ENCODE assay signal across 9 mouse cellular contexts in the genomic region with DNA sequence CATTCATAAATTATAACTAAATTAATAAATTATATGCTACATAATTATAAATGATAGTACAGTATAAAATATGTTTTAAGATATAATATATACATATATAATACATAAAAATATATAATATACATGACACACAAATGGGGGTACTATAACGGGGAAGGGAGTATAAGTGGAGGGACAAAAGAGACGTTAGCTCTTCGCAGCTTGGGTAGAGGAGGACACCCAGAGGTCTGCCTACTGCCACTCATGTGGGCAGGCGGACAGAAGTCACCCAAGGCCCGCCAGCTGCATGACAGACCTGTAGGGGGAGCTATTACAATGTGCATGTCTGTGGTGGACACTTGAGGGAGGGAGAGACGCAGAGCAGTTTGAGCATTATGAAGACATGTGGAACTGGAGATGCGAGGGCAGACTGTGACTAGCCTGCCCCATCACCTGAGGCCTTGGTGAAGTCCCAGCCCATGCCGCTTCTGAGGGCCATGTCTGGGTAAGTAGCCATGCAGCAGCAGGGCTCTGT.
DNase-seq lines count a peak whose midpoint lies in the region; ATAC-seq and TF ChIP-seq lines count a peak whose summit lies in the region.
"Had no signal": no experiment of that assay in that cellular context is flagged by ENCODE, and none has a peak within 500 bp of the region (broad histone marks: within the 10 kb centered on the region; RNA-seq: fewer than 3 reads in every experiment).

No protein-coding gene starts in this region.

- H3K4me2 ChIP-seq in midbrain, embryonic 13.5 days (replicated peaks) = no peak overlapping the region
- H3K4me2 ChIP-seq in midbrain, embryonic 15.5 days = no peak overlapping the region

- no peak overlapping the region for H3K27ac ChIP-seq in heart, adult 2 months
- H3K27ac ChIP-seq in midbrain, embryonic 13.5 days = no peak overlapping the region
- H3K27ac ChIP-seq in midbrain, embryonic 15.5 days = no peak overlapping the region

- H3K9me3 ChIP-seq in midbrain, embryonic 13.5 days = no peaks in the 10 kb centered on the region
- no peaks in the 10 kb centered on the region for H3K9me3 ChIP-seq in midbrain, embryonic 15.5 days

- no peak for TF ChIP-seq POLR2A in heart, adult 2 months (IDR thresholded peaks at IDR 0.05; ENCODE audit: insufficient read depth, low read depth, low read length)

- TF ChIP-seq EP300 in heart, adult 2 months (IDR thresholded peaks at IDR 0.05; ENCODE audit: insufficient read depth, low read depth, low read length) = no peak

- TF ChIP-seq CTCF in heart, adult 2 months (IDR thresholded peaks at IDR 0.05) = peak; percentile 52

- H3K4me1 ChIP-seq in heart, adult 2 months (ENCODE audit: control insufficient read depth, insufficient read depth, low read length) = no peaks in the 10 kb centered on the region
- H3K4me1 ChIP-seq in midbrain, embryonic 13.5 days (replicated peaks) = no peaks in the 10 kb centered on the region
- H3K4me1 ChIP-seq in midbrain, embryonic 15.5 days = no peaks in the 10 kb centered on the region

- ATAC-seq in midbrain, embryonic 13.5 days = 0 out of 2 replicates have a peak, but pooled peaks have one; percentile 24
- no peak for ATAC-seq in midbrain, embryonic 15.5 days (replicated peaks)
- ATAC-seq in monocyte, adult 5-6 weeks (replicated peaks; ENCODE audit: insufficient number of reproducible peaks, low FRiP score, low TSS enrichment, poor library complexity, severe bottlenecking) = 0 out of 2 replicates have a peak, but pooled peaks have one; percentile 43

- DNase-seq in heart, adult 2 months = no peak
- no peak for DNase-seq in heart, adult 8-10 months (ENCODE audit: low spot score)
- DNase-seq in brain, adult 2 months (ENCODE audit: low read depth, low spot score) = peak; percentile 48
- no peak for DNase-seq in heart, postnatal 25 days (ENCODE audit: low spot score)
- DNase-seq in neural tube, embryonic 10.5 days (ENCODE audit: extremely low spot score, low spot score) = no peak
- DNase-seq: heart, postnatal 14 days had no signal

- no peak overlapping the region for H3K4me3 ChIP-seq in heart, adult 2 months
- H3K4me3 ChIP-seq in midbrain, embryonic 13.5 days (replicated peaks) = no peak overlapping the region
- H3K4me3 ChIP-seq in midbrain, embryonic 15.5 days = no peak overlapping the region

- H3K27me3 ChIP-seq in heart, adult 2 months (ENCODE audit: control insufficient read depth, insufficient read depth, low read length) = no peaks in the 10 kb centered on the region
- H3K27me3 ChIP-seq in midbrain, embryonic 13.5 days = no peaks in the 10 kb centered on the region
- H3K27me3 ChIP-seq in midbrain, embryonic 15.5 days (replicated peaks) = no peaks in the 10 kb centered on the region

- H3K79me2 ChIP-seq in heart, adult 2 months (replicated peaks; ENCODE audit: control insufficient read depth, insufficient read depth, low read length) = no peaks in the 10 kb centered on the region

- intact Hi-C loops in heart, adult 2 months (cut with DNase I) = no loop called here
- intact Hi-C loops in heart, postnatal 25 days (cut with DNase I) = loop anchor here (10.0 kb wide), 1 partner anchor 173 kb away; no protein-coding TSS in a partner anchor

- no peak overlapping the region for H3K9ac ChIP-seq in heart, adult 2 months (ENCODE audit: low read depth, low read length)
- H3K9ac ChIP-seq in midbrain, embryonic 13.5 days (replicated peaks) = no peak overlapping the region
- no peak overlapping the region for H3K9ac ChIP-seq in midbrain, embryonic 15.5 days

- 86% methylated on average over 8 of the region's 8 CpGs for WGBS in heart, adult 2 months
- 80% methylated on average over 8 of the region's 8 CpGs for WGBS in midbrain, embryonic 13.5 days
- 80% methylated on average over 8 of the region's 8 CpGs for WGBS in midbrain, embryonic 15.5 days

- no peaks in the 10 kb centered on the region for H3K36me3 ChIP-seq in heart, adult 2 months (ENCODE audit: control insufficient read depth, insufficient read depth, low read length)
- H3K36me3 ChIP-seq in midbrain, embryonic 13.5 days = no peaks in the 10 kb centered on the region
- no peaks in the 10 kb centered on the region for H3K36me3 ChIP-seq in midbrain, embryonic 15.5 days (replicated peaks)
